Mouse (Mus musculus) lung, embryonic 14.5 days (tissue): ENCODE measurements around the gene Ccnq. TPM values are rescaled to one million over a fixed set of nuclear protein-coding genes. Genes with fewer than 3 reads are reported as not detected.

Experiments used
- ATAC-seq: fragments of 200-750 bp; cut with Nextera tagmentation; 2 replicates; pipeline ENCODE4 v1.8.0; 2017; ENCODE audit warnings: mild to moderate bottlenecking, moderate TSS enrichment, moderate library complexity; ENCODE audit not compliant: insufficient read depth
- DNase-seq: peaks from one replicate; pipeline ENCODE4 v3.0.0-alpha.2; 2015
- H3K27ac ChIP-seq: fragments of 300-500 bp; sonication (generic); 2 replicates; pipeline ENCODE4 v1.5.1; 2014; ENCODE audit warnings: low read depth, mild to moderate bottlenecking, moderate library complexity
- H3K27me3 ChIP-seq: fragments of 300-500 bp; sonication (generic); 2 replicates; pipeline ENCODE4 v1.6.1; 2014; ENCODE audit warnings: low read length, control low read depth; ENCODE audit not compliant: insufficient read depth
- H3K36me3 ChIP-seq: fragments of 300-500 bp; sonication (generic); 2 replicates; pipeline ENCODE4 v1.6.1; 2014; ENCODE audit warnings: control low read depth; ENCODE audit not compliant: insufficient read depth
- H3K4me1 ChIP-seq: fragments of 300-500 bp; sonication (generic); 2 replicates; pipeline ENCODE4 v1.6.1; 2014; ENCODE audit warnings: antibody characterized with exemption, control low read depth; ENCODE audit not compliant: insufficient read depth
- H3K4me2 ChIP-seq: fragments of 300-500 bp; sonication (generic); 2 replicates; pipeline ENCODE4 v1.6.1; 2014; ENCODE audit warnings: mild to moderate bottlenecking
- H3K4me3 ChIP-seq: fragments of 300-500 bp; sonication (generic); 2 replicates; pipeline ENCODE4 v1.5.1; 2014; ENCODE audit warnings: low read depth, low read length
- H3K9ac ChIP-seq: fragments of 300-500 bp; sonication (generic); 2 replicates; pipeline ENCODE4 v1.6.1; 2014
- H3K9me3 ChIP-seq: fragments of 300-500 bp; sonication (generic); 2 replicates; pipeline ENCODE4 v1.6.1; 2016; ENCODE audit warnings: low read depth, low read length, control low read depth
- CTCF ChIP-seq: IDR thresholded peaks from 2 replicates; pipeline ENCODE4 v1.5.1; 2016; ENCODE audit warnings: antibody characterized with exemption, low read depth
- WGBS: fragments of 180-500 bp; shearing (Covaris S2); extraction: QIAGEN DNeasy Blood & Tissue Kit; methylation state at CpG from one replicate; pipeline ENCODE4 v1.1.7; 2014; 5-methylcytosine and 5-hydroxymethylcytosine counted together
- polyA plus RNA-seq: library from polyadenylated mRNA; unstranded; fragments of >200 nt; fragmentation: Nextera tagmentation; extraction: Ambion mirVana; gene quantifications from 2 replicates; pipeline ENCODE4 v1.2.1, GENCODE M21; 2014

The Ccnq gene
- polyA plus RNA-seq = 42.4 and 48.0 TPM in 2 replicates

DNA sequence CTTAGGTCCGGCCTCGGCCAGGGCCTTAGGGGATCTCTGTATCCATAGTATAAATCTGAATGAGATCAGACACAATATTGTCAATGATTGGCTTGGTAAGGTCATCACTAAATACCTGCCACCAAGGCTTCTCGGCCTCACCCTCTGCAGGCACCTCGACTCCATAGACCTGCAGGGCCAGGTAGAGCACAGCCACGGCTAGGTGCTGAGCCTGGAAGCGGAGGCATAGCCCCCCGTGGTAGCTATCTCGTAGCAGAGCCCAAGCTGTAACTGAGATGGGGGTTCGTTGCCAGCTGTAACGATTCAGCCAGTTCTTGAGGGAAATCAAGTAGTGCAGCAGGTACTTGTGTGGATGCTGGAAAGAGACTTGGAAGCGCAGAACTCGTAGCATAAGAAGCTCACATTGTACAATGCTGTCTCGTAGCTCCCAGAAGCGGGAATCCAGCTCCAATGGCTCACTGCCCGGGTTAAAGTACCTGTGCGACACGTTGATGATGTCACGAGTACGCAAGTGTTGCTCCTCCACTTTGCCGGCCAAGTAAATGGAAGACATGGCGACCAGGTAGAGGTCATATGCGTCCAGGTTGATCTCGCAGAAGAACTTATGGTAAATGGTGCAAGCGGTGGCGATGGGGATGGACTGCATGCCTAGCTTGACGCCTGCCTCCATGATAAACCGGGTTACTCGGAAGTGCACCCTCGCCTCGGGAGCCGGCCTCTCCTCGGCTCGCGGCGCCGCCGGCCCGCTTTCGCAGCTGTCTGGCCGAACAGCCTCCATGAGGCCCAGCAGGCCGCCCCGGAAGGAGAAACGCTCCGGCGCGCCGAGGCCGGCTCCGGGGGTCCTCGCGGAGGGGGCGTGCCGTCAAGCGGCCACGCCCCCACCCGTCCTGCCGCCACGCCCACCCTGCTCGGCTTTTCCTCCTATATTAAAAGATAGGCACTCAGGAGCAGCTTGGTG, at the start of gene Ccnq:
TSS of gene Ccnq (minus strand) at position 845 of the 958 bp plus-strand sequence.
- Histone ChIP-seq H3K4me3 (peak within 1 kb of the TSS; percentile 62), H3K4me1 (no peaks in the 10 kb centered on the region), H3K4me2 (peak within 1 kb of the TSS; percentile 81), H3K36me3 (no peaks in the 10 kb centered on the region), H3K9ac (peak within 1 kb of the TSS; percentile 73), H3K9me3 (no peaks in the 10 kb centered on the region), H3K27me3 (no peaks in the 10 kb centered on the region), H3K27ac (peak within 1 kb of the TSS; percentile 75; the same call in 1 of the 2 replicates)
- ATAC-seq (peak; percentile 94), DNase-seq (peak; percentile 93)
- TF ChIP-seq CTCF = no peak
- 8% methylated on average over 59 of the region's 59 CpGs for WGBS

DNA sequence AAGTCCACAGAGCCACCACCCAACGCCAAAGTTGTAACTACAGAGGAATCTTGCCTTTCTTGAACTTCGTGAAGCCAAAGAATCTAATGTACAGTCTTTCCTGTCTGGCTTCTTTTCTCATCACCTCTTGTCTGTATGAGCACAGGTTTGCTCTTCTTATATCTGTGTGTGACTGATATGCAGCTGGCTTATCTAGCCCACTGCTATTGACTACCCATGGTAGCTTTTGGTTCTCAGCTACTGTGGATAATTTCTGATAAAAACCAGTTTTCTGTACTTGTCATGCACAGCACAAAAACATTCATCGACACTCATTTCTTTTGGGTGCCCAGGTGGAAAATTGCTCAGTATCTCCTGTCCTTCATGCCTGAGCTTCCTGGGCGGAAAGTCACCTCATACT, 49.6 kb upstream of the Ccnq start:
- TF ChIP-seq CTCF = no peak
- 77% methylated on average over 4 of the region's 4 CpGs for WGBS
- no peaks in the 10 kb centered on the region for H3K36me3 ChIP-seq
- no peak overlapping the region for H3K27ac ChIP-seq
- no peak overlapping the region for H3K4me2 ChIP-seq
- H3K9me3 ChIP-seq = no peaks in the 10 kb centered on the region
- ATAC-seq (no peak), DNase-seq (no peak)
- H3K4me1 ChIP-seq = no peaks in the 10 kb centered on the region
- H3K27me3 ChIP-seq = no peaks in the 10 kb centered on the region
- H3K4me3 ChIP-seq = no peak overlapping the region
- H3K9ac ChIP-seq = no peak overlapping the region

DNA sequence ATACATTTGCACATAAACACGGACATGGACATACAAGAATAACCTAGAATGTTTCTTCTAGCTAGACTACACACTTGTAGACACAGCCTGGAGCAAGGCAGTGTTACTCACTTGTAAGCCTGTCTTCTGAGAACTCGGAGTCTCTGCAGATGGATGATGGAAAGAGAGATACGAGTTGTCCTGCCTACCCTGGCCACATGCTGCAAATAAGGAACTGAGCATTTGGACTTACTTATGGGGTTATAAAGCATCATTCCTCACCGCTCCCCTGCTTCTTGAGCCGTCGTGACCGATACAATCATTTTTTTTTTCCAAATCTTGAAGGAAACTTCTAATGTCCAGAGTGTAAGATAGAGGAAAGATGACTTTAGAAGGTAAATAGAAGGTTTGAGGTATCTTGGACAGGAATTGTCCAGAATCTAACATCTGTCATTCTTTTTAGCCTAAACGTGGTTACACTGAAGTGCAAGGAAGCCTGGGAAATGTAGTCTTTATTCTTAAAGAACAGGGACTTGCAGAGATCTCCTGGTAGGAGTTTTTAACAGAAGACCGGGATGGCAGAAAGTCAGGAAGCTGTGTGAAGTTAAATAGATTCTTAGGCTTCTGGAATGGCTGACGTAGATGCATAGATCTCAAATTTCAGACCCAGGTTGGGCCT, 44.7 kb upstream of the Ccnq start:
- Histone ChIP-seq H3K9ac (no peak overlapping the region), H3K4me1 (no peaks in the 10 kb centered on the region), H3K36me3 (no peaks in the 10 kb centered on the region), H3K27ac (no peak overlapping the region), H3K4me2 (no peak overlapping the region), H3K4me3 (no peak overlapping the region), H3K9me3 (no peaks in the 10 kb centered on the region), H3K27me3 (no peaks in the 10 kb centered on the region)
- ATAC-seq = no peak
- TF ChIP-seq CTCF = no peak
- 70% methylated on average over 10 of the region's 10 CpGs for WGBS
- peak; percentile 21 for DNase-seq

DNA sequence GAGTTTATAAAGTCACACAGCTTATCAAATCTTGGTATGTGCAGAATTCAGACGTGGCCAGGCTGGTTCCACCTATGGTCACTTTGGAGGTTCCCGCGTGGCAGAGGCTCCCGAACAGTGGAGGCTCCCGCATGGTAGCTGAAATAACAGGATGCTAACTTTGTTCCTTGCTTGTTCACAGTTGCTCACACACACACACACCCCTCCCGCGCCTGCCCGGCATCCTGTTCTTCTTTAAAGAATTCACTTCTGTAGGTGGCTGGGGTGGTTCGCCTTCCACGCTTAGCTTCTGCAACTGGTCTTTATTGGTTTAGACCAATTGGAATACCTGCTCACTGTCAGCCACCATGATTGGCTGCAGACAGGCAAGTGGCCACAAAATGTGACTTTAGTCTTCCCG, 41.6 kb upstream of the Ccnq start:
- DNase-seq (no peak), ATAC-seq (no peak)
- no peaks in the 10 kb centered on the region for H3K4me1 ChIP-seq
- TF ChIP-seq CTCF = no peak
- no peaks in the 10 kb centered on the region for H3K36me3 ChIP-seq
- H3K9ac ChIP-seq = no peak overlapping the region
- H3K9me3 ChIP-seq = no peaks in the 10 kb centered on the region
- no peaks in the 10 kb centered on the region for H3K27me3 ChIP-seq
- no peak overlapping the region for H3K27ac ChIP-seq
- no peak overlapping the region for H3K4me2 ChIP-seq
- H3K4me3 ChIP-seq = no peak overlapping the region
- WGBS = 84% methylated on average over 11 of the region's 11 CpGs

DNA sequence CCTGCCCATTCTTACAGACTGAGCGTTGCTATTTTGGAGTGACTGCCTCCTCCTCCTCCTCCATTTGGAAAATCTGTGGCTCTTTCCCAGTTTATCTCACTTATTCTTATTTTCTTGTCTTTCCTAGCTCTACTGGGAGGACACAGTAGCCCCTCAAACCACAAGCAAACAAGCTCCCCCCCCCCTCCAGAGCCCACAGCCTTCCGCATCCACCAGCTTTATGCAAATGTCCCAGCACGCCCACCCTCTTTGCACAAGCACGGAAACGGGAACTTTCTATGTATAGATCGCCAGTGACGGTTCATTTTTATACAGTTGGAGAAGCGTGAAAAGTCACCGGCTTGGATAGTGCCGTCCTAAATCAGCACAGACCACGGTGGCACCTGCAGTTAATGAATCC, 40.9 kb upstream of the Ccnq start:
- Histone ChIP-seq H3K36me3 (no peaks in the 10 kb centered on the region), H3K9me3 (no peaks in the 10 kb centered on the region), H3K4me2 (peak overlapping the region; percentile 16; the same call in 1 of the 2 replicates), H3K27me3 (no peaks in the 10 kb centered on the region), H3K4me1 (no peaks in the 10 kb centered on the region), H3K4me3 (no peak overlapping the region), H3K9ac (no peak overlapping the region), H3K27ac (no peak overlapping the region)
- TF ChIP-seq CTCF = no peak
- peak; percentile 6 for DNase-seq
- no peak for ATAC-seq
- WGBS = 39% methylated on average over 11 of the region's 11 CpGs

DNA sequence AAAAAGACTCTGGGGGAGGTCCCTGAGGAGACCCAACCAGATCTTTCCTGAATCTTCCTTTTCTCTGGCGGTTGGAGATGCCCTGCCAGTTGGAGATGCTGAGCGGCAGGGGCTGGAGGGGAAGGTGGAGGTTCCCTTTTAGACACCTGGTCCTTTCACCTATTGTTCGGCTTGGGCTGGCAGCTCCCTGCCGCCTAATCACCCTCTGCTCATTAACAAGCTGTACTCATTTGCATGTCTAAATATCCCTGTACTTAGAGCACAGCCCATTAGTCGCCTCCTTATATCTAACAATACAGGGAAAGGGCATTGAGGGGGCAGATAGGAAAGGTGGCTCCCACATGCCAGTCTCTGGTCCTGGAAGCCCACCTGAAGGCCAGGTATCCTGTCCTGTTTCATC, 40.5 kb upstream of the Ccnq start:
- H3K4me3 ChIP-seq = no peak overlapping the region
- no peaks in the 10 kb centered on the region for H3K4me1 ChIP-seq
- H3K4me2 ChIP-seq = no peak overlapping the region; the same call in 1 of the 2 replicates
- TF ChIP-seq CTCF = no peak
- WGBS = 53% methylated on average over 5 of the region's 5 CpGs
- H3K9me3 ChIP-seq = no peaks in the 10 kb centered on the region
- DNase-seq = no peak
- H3K9ac ChIP-seq = no peak overlapping the region
- ATAC-seq = no peak
- H3K36me3 ChIP-seq = no peaks in the 10 kb centered on the region
- H3K27me3 ChIP-seq = no peaks in the 10 kb centered on the region
- H3K27ac ChIP-seq = no peak overlapping the region

DNA sequence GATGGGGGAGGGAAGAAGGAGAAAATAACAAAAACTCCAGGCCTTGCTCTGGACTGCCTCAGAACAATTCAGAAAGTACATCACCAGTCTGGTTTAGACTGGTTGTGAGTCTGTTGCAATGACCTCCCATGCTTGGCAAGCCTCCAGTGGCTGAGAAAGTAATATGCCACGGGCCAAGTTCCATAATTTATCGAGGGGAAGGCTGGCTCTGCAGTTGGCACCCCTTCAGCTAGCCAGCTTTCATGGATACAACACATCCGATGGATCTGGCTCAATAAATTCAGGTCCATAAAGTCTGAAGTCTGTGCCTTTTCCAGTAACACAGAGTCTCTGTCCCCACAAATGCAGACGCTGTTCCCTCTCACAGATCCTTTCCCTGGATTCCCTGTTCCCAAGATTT, 40.1 kb upstream of the Ccnq start:
- H3K9me3 ChIP-seq = no peaks in the 10 kb centered on the region
- no peak overlapping the region for H3K27ac ChIP-seq
- H3K36me3 ChIP-seq = no peaks in the 10 kb centered on the region
- no peak overlapping the region for H3K4me2 ChIP-seq
- no peak overlapping the region for H3K9ac ChIP-seq
- 33% methylated on average over 4 of the region's 4 CpGs for WGBS
- H3K4me3 ChIP-seq = no peak overlapping the region
- no peak for ATAC-seq
- no peak for TF ChIP-seq CTCF
- peak; percentile 89 for DNase-seq
- H3K27me3 ChIP-seq = no peaks in the 10 kb centered on the region
- H3K4me1 ChIP-seq = no peaks in the 10 kb centered on the region
